Mouse (Mus musculus) gastrocnemius, postnatal 14 days (tissue): ENCODE results near the gene Olfr1395. TPM values are rescaled to one million over a fixed set of nuclear protein-coding genes. Genes with fewer than 3 reads are reported as not detected.

Experiments
- DNase-seq: peaks from one replicate; pipeline ENCODE4 v3.0.0; 2021; ENCODE audit warnings: mixed read lengths
- intact Hi-C: fragments of 180-260 bp; cut with DNase I; formaldehyde crosslinking; loops from one replicate; pipeline ENCODE4 v1.15.1; 2025; ENCODE audit warnings: low total_unique reads
- long read RNA-seq, 2 experiments: library from polyadenylated mRNA; stranded (forward); transcript quantifications; one replicate each; pipeline ENCODE4 v2.0.0; 2021
- total RNA-seq, 2 experiments: library from RNA; stranded (reverse); gene quantifications; 2 replicates each; pipeline ENCODE4 v1.2.3; 2021

Olfr1395 gene
- total RNA-seq = not detected
- long read RNA-seq, experiment 1 = 0 reads
- long read RNA-seq, experiment 2 = 0 reads

DNA sequence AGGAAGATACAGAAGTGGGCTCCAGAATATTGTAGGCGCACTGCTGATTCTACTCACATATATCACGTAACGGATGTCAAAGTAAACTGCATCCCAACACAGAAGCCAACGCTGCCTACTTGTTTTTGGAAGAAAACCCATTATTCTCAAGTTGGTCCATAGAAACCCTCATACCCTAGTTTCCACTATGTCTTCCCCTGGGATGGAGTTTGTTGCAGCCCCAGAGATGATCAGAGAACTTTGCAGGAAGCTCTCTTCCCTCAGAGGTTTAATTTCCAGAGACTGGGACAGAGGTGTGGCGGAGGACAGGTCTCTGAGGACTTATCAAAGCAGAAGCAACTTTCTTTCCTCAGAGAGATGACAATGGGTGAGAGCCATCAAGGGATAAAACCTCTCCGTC lies at the start of gene Olfr1395:
Olfr1395 (plus strand) TSS at position 301 of the 400 bp plus-strand sequence.
- no peak for DNase-seq
- intact Hi-C loops = no loop called here

GRCm38 (mm10) chr11:49092786-49093185 lies 49.3 kb upstream of the Olfr1395 start:
- intact Hi-C loops = no loop called here
- DNase-seq = no peak

- no peak for DNase-seq
- intact Hi-C loops = no loop called here
Measured at GRCm38 (mm10) chr11:49093861-49094660, 48.0 kb upstream of the Olfr1395 start.

DNA sequence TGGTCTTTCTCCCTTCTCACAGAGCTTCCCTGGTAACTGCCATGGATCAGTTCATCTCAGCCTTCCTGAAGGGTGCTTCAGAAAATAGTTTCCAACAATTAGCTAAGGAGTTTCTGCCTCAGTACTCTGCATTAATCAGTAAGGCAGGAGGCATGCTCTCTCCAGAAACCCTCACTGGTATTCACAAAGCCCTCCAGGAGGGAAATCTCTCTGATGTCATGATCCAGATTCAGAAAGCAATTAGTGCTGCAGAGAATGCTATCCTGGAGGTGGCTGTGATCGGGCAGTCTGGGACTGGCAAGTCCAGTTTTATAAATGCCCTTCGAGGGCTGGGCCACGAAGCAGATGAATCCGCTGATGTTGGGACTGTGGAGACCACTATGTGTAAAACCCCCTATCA lies 46.7 kb upstream of the Olfr1395 start:
- intact Hi-C loops = no loop called here
- DNase-seq = no peak

DNA sequence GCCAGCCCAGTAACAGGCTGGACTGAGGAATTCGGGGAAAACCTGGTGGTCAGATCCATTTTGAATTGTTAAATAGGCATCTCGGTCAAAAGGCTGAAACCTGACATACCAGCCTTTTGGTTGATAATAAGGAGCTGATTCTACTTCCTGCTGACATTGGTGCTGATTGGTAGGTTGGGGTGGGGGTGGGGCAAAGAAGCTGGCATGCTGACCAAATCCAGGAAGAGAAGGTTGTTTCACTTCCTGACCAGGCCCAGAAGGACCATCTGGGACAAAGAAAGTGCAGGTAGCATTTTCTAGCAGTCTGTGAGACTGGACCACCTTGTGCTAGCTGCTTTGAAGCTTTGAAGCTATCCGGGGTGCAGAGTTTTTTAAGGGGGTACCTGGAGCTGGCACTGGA lies 41.7 kb upstream of the Olfr1395 start:
- intact Hi-C loops = loop anchor here (5.0 to 10.0 kb wide), 2 partner anchors 174 to 313 kb away; partner anchors contain the start of gene Olfr1393
- no peak for DNase-seq

GRCm38 (mm10) chr11:49101500-49101899 lies 40.6 kb upstream of the Olfr1395 start:
- no peak for DNase-seq
- intact Hi-C loops = loop anchor here (5.0 to 10.0 kb wide), 2 partner anchors 173 to 314 kb away; partner anchors contain the start of gene Olfr1393

GRCm38 (mm10) chr11:49103047-49103693 lies 38.9 kb upstream of the Olfr1395 start:
- intact Hi-C loops = loop anchor here (2.0 to 10.0 kb wide), 3 partner anchors 172 to 316 kb away; partner anchors contain the start of gene Olfr1393
- DNase-seq = peak; percentile 83

DNA sequence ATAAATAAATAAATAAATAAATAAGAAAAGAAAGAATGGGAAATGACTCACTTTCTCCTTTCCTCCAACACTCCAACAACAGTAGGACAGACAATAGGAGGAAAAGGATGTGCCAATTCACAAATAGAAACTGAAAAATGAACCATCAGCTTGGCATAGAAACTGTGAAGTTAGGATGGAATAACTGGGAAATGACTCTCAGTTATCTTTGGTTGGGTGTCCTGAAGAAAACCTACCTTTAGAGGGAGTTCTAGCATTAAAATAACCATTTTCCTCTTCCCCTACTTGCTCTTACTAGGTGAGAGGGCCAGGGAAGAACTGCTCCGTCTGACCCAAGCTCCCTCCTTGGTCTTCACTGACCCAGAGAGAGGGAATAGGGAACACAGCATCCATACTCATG lies 36.3 kb upstream of the Olfr1395 start:
- no peak for DNase-seq
- intact Hi-C loops = loop anchor here (10.0 kb wide), 1 partner anchor 169 kb away; the partner anchor contains the start of gene Olfr1393

GRCm38 (mm10) chr11:49107650-49108537 lies 34.2 kb upstream of the Olfr1395 start:
- DNase-seq = no peak
- intact Hi-C loops = loop anchor here (10.0 kb wide), 1 partner anchor 167 kb away; the partner anchor contains the start of gene Olfr1393

DNA sequence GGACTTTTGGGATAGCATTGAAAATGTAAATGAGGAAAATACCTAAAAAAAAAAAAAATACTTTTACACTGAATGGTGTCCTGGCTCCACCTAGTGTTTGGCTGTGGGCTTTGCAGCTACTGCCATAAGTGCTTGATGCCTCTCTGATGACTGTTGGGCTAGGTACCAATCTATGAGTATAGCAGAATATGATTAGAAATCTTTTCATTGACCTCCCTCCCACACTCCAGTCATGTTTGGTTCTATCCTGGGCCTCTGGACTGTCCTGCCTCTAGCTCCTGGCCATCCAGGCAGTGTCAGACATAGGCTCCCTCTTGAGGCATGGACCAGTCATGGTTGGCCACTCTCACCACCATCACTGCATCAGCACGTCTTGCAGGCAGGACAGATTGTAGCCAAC lies 33.2 kb upstream of the Olfr1395 start:
- intact Hi-C loops = loop anchor here (10.0 kb wide), 1 partner anchor 166 kb away; the partner anchor contains the start of gene Olfr1393
- DNase-seq = peak; percentile 16

- DNase-seq = no peak
- intact Hi-C loops = no loop called here
Measured at GRCm38 (mm10) chr11:49111000-49111399, 31.1 kb upstream of the Olfr1395 start.

DNA sequence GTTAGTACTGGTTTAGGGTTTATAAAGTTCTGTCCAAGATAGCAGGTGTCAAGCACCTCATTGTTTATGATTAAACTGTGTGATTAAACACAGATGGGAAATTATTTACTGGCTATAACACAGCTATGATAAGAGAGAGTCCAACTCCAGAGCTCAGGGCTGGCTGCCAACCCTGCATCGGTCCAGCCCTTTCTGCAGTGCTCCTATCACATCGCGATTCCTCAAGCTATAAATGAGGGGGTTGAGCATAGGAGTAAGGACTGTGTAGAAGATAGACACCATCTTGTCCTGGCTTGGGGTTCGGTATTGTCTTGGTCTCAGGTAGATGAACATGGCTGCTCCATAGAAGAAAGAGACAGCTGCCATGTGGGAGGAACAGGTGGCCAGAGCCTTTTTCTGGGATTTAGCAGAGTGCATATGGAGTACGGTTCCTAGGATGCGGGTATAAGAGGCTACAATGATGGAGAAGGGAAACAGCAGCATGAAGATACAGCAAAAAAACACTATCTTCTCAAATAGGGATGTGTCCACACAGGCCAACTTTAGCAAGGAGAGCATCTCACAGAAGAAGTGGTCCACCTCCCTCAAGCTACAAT lies 29.4 kb upstream of the Olfr1395 start:
- intact Hi-C loops = no loop called here
- DNase-seq = no peak

GRCm38 (mm10) chr11:49114158-49114557 lies 27.9 kb upstream of the Olfr1395 start:
- intact Hi-C loops = no loop called here
- no peak for DNase-seq

DNA sequence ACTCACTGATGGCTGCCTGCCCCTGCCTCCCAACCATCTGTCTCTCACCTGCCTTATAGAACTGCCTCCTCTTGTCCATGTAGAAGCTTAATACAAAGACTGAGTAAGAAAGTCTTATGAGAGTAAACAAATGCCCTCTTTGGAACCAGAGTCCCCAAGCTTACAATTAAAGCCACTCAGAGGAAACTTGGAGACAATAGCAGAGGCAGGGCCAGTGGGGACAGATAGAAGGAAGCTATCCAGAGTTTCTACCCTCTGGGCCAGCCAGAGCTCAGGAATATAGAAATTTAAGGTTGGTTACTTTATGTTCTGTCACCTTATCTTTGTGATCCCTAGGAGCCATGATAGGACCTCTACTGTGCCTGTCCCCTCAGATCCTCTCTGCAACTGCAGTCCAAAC lies 27.3 kb upstream of the Olfr1395 start, which contains the start of gene Olfr1396:
Olfr1396 (minus strand) TSS at position 101 of the 400 bp plus-strand sequence.
- DNase-seq = no peak
- intact Hi-C loops = no loop called here

GRCm38 (mm10) chr11:49119635-49120034 lies 22.4 kb upstream of the Olfr1395 start:
- intact Hi-C loops = no loop called here
- DNase-seq = no peak

- intact Hi-C loops = no loop called here
- no peak for DNase-seq
Measured at GRCm38 (mm10) chr11:49124169-49124568, 17.9 kb upstream of the Olfr1395 start.

DNA sequence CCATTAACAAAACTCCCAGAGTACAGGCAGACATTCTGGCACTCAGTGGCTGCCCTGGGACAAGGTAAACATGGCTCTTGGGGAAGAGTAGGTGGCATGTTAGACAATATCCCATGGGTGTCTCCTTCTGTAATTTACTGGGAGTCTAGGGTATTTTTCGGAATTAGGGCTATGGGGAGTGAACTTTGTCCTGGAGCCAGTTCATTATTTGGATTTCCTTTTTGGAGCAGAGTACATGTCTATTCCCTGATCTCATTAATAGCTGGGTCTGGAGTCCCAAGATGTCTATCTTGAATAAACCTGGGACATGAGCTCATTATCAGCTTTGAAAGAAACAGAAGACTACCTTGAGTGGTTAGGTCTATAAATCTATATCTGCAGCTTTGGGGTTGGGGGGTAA lies 12.0 kb downstream of the Olfr1395 start, which contains the start of gene Olfr1394:
Olfr1394 (plus strand) TSS at position 301 of the 400 bp plus-strand sequence.
- intact Hi-C loops = no loop called here
- DNase-seq = no peak

DNA sequence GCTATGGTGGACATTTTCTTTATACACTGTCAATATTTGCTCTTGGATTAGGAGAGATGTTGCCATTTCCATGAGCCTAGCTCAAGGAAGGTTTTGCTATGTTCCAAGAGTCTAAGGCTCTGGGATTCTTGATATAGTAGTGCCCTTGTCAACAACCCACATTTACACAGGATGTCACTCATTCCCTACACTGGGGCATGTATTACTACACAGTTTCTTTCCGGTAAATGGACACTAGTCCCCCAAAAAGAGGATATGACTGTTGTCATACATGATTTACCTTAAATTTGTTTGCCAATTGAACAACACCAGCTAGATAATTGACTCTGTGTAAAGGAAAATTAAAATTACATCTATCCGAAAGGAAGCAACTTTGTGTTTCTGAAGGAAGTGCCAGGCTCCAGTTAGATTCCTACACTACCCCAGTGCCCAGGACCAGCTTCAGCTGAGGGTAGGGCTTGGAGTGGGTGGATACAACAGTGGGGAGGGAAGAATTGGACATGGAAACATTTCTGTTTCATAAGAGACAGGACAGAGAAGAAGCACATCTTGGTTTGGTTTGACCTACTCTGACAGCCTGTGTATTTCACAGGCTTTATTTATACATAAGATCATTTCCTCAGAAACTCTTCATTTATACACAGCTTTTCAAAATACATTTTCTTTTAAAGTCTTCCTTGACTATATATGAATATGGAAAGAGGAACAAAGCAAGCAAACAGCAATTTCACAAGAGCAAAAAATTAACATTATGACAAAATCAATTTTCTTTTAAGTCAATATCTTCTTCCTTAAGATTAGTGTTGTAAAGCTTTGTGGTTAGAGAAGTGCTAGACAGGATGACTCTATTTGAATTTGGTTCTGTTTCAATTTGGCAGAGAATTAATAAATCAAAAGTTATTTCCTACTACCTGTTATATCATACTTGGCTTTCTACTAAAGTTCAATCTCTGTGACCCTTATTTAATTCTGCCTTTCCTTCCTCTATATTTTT lies 15.0 kb downstream of the Olfr1395 start:
- intact Hi-C loops = no loop called here

More for the DNA sequence above, 15.0 kb downstream of the Olfr1395 start:
- no peak for DNase-seq
